Mouse (Mus musculus) limb, embryonic 10.5 days (tissue): ENCODE data around the gene Hmox2. TPM values are rescaled to one million over a fixed set of nuclear protein-coding genes. Genes with fewer than 3 reads are reported as not detected.

Experiments
- polyA plus RNA-seq: library from polyadenylated mRNA; unstranded; fragments of >200 nt; fragmentation: Nextera tagmentation; extraction: Ambion mirVana; gene quantifications from 2 replicates; pipeline ENCODE4 v1.2.1, GENCODE M21; 2016

The Hmox2 gene
- polyA plus RNA-seq, 1 experiment from 2014 or later, result 101 TPM

Other genes starting within 250 kb of the Hmox2 start
- gene Srl, start 184.5 kb upstream of the Hmox2 start, polyA plus RNA-seq, result 29.4 and 34.3 TPM in 2 replicates
- 41.4 and 48.5 TPM in 2 replicates for gene Tfap4, start 166.5 kb upstream of the Hmox2 start, polyA plus RNA-seq
- gene Glis2, start 131.6 kb upstream of the Hmox2 start, polyA plus RNA-seq, result 27.0 and 30.7 TPM in 2 replicates
- 108 and 113 TPM in 2 replicates for gene Pam16, start 101.4 kb upstream of the Hmox2 start, polyA plus RNA-seq
- gene Vasn, start 86.4 kb upstream of the Hmox2 start, polyA plus RNA-seq, result 22.5 and 28.3 TPM in 2 replicates
- gene Dnaja3, start 86.4 kb upstream of the Hmox2 start, polyA plus RNA-seq, result 64.1 and 70.2 TPM in 2 replicates
- gene Coro7, start 46.6 kb upstream of the Hmox2 start, polyA plus RNA-seq, result 21.8 and 22.9 TPM in 2 replicates
- 264 and 277 TPM in 2 replicates for gene Nmral1, start 7.0 kb upstream of the Hmox2 start, polyA plus RNA-seq
- gene Cdip1, start 63.9 kb downstream of the Hmox2 start, polyA plus RNA-seq, result 112 TPM in 2 replicates
- gene 4930562C15Rik, start 109.1 kb downstream of the Hmox2 start, polyA plus RNA-seq, result 0.40 and 0.71 TPM in 2 replicates
- gene Ubald1, start 154.0 kb downstream of the Hmox2 start, polyA plus RNA-seq, result 43.6 and 43.8 TPM in 2 replicates
- gene Mgrn1, start 159.9 kb downstream of the Hmox2 start, polyA plus RNA-seq, result 68.0 and 84.5 TPM in 2 replicates
- 156 and 167 TPM in 2 replicates for gene Nudt16l1, start 212.4 kb downstream of the Hmox2 start, polyA plus RNA-seq
- gene Anks3, start 237.8 kb downstream of the Hmox2 start, polyA plus RNA-seq, result 43.6 and 55.6 TPM in 2 replicates